Mouse (Mus musculus) right cerebral cortex, postnatal 4 days (tissue): ENCODE results near the gene Lpin1.
A peak's percentile ranks its signal among the peaks of the same experiment; 100 is the strongest.

Experiments
- DNase-seq: peaks from one replicate; pipeline ENCODE4 v3.0.0-alpha.2; 2022

The Lpin1 gene

GRCm38 (mm10) chr12:16570371-16571060 lies 40.2 kb downstream of the Lpin1 start:
- no peak for DNase-seq

GRCm38 (mm10) chr12:16568936-16569650 lies 41.7 kb downstream of the Lpin1 start:
- DNase-seq, result no peak

GRCm38 (mm10) chr12:16568496-16568895 lies 42.3 kb downstream of the Lpin1 start:
- peak; percentile 45 for DNase-seq

- no peak for DNase-seq
Measured at GRCm38 (mm10) chr12:16568090-16568489, 42.7 kb downstream of the Lpin1 start.

GRCm38 (mm10) chr12:16563427-16563826 lies 47.3 kb downstream of the Lpin1 start:
- peak; percentile 72 for DNase-seq

- no peak for DNase-seq
Measured at GRCm38 (mm10) chr12:16562647-16563046, 48.1 kb downstream of the Lpin1 start.

- no peak for DNase-seq
Measured at GRCm38 (mm10) chr12:16562181-16562580, 48.6 kb downstream of the Lpin1 start.

- no peak for DNase-seq
Measured at GRCm38 (mm10) chr12:16557271-16557670, 53.5 kb downstream of the Lpin1 start.

GRCm38 (mm10) chr12:16554171-16554570 lies 56.6 kb downstream of the Lpin1 start:
- DNase-seq, result peak; percentile 74

- no peak for DNase-seq
Measured at GRCm38 (mm10) chr12:16552108-16552771, 58.5 kb downstream of the Lpin1 start.

- DNase-seq, result peak; percentile 43
Measured at GRCm38 (mm10) chr12:16550983-16551454, 59.7 kb downstream of the Lpin1 start.

- no peak for DNase-seq
Measured at GRCm38 (mm10) chr12:16548824-16549375, 61.9 kb downstream of the Lpin1 start.

GRCm38 (mm10) chr12:16541606-16542005 lies 69.2 kb downstream of the Lpin1 start:
- DNase-seq, result no peak

- DNase-seq, result no peak
Measured at GRCm38 (mm10) chr12:16540712-16541111, 70.1 kb downstream of the Lpin1 start.

- DNase-seq, result no peak
Measured at GRCm38 (mm10) chr12:16539965-16540661, 70.7 kb downstream of the Lpin1 start.

- DNase-seq, result peak; percentile 91
Measured at GRCm38 (mm10) chr12:16533331-16533828, 77.4 kb downstream of the Lpin1 start.

GRCm38 (mm10) chr12:16532860-16533230 lies 77.9 kb downstream of the Lpin1 start:
- no peak for DNase-seq

- no peak for DNase-seq
Measured at GRCm38 (mm10) chr12:16531956-16532859, 78.6 kb downstream of the Lpin1 start.

- no peak for DNase-seq
Measured at GRCm38 (mm10) chr12:16528650-16529049, 82.1 kb downstream of the Lpin1 start.

GRCm38 (mm10) chr12:16527941-16528340 lies 82.8 kb downstream of the Lpin1 start:
- no peak for DNase-seq

- DNase-seq, result no peak
Measured at GRCm38 (mm10) chr12:16526862-16527261, 83.9 kb downstream of the Lpin1 start.
